Mouse (Mus musculus) heart, embryonic 14.5 days (tissue): Measurements from ENCODE around the gene Cdc25b. TPM values are rescaled to one million over a fixed set of nuclear protein-coding genes. Genes with fewer than 3 reads are reported as not detected.

ENCODE experiments used
- polyA plus RNA-seq: library from polyadenylated mRNA; unstranded; fragments of >200 nt; fragmentation: Nextera tagmentation; extraction: Ambion mirVana; gene quantifications from 2 replicates; pipeline ENCODE4 v1.2.1, GENCODE M21; 2014

The Cdc25b gene
- polyA plus RNA-seq, 1 experiment from 2014 or later: 33.1 TPM

Other genes starting within 250 kb of the Cdc25b start
- 2.7 and 3.2 TPM in 2 replicates for gene Gfra4, start 143.9 kb upstream of the Cdc25b start, polyA plus RNA-seq
- gene Adam33, start 123.1 kb upstream of the Cdc25b start, polyA plus RNA-seq: 8.2 and 10.3 TPM in 2 replicates
- gene Siglec1, start 100.2 kb upstream of the Cdc25b start, polyA plus RNA-seq: 0.54 and 0.63 TPM in 2 replicates
- gene Hspa12b, start 59.7 kb upstream of the Cdc25b start, polyA plus RNA-seq: 5.8 and 6.3 TPM in 2 replicates
- not detected in 2 replicates for gene Gm11037, start 53.5 kb upstream of the Cdc25b start, polyA plus RNA-seq
- 71.0 and 80.3 TPM in 2 replicates for gene 1700037H04Rik, start 26.9 kb upstream of the Cdc25b start, polyA plus RNA-seq
- gene Cenpb, start 6.9 kb upstream of the Cdc25b start, polyA plus RNA-seq: 6.2 and 7.0 TPM in 2 replicates
- 2.0 and 2.4 TPM in 2 replicates for gene Spef1, start 333 bp downstream of the Cdc25b start, polyA plus RNA-seq
- 39.7 and 44.3 TPM in 2 replicates for gene Ap5s1, start 20.1 kb downstream of the Cdc25b start, polyA plus RNA-seq
- gene Mavs, start 47.1 kb downstream of the Cdc25b start, polyA plus RNA-seq: 20.0 and 20.9 TPM in 2 replicates
- gene Pank2, start 75.5 kb downstream of the Cdc25b start, polyA plus RNA-seq: 27.4 and 32.9 TPM in 2 replicates
- 2.0 and 2.6 TPM in 2 replicates for gene Rnf24, start 165.9 kb downstream of the Cdc25b start, polyA plus RNA-seq